Mouse (Mus musculus) embryonic fibroblast, embryonic 13.5 days (primary cell): ENCODE data around the gene Sfta2.

Experiments used
- CTCF ChIP-seq: IDR thresholded peaks from 2 replicates; pipeline ENCODE4 v1.5.1; 2011; ENCODE audit warnings: mild to moderate bottlenecking, control low read depth, low read length, moderate library complexity, borderline replicate concordance; ENCODE audit not compliant: insufficient read depth
- POLR2A ChIP-seq: IDR thresholded peaks from 2 replicates; pipeline ENCODE4 v1.6.1; 2011; ENCODE audit warnings: low read depth, mild to moderate bottlenecking, control low read depth, low read length, moderate library complexity

DNA sequence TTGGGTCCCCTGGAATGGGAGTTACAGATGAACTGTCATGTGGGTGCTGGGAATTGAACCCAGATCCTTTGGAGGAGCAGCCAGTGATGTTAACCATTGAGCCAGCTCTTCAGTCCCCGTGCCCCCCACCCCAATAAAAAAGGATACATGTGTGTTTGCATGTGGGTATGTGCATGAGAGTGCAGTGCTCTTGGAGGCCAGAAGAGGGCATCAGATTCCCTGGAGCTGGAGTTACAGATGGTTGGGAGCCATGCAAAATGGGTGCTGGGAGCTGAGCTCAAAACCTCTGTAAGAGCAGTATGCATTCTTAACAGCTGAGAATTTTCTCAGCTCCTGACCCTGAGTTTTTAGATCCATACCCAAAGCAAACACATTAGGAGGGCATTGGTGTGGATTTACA is 14.1 kb upstream of the Sfta2 start:
- TF ChIP-seq CTCF (no peak), POLR2A (no peak)
